Mouse (Mus musculus) urinary bladder, postnatal 36 days (tissue): ENCODE results near the gene Nrsn2.

Experiments used
- DNase-seq, 2 experiments: peaks; one replicate each; pipeline ENCODE4 v3.0.0; 2022; ENCODE audit warnings: low spot score in 2 of 2, mixed read lengths in 1 of 2

Nrsn2 gene

GRCm38 (mm10) chr2:152376345-152376741 is at the start of gene Nrsn2:
Gene Nrsn2 (minus strand): TSS chr2:152376638.
- no peak for DNase-seq

GRCm38 (mm10) chr2:152415786-152416185 is 39.3 kb upstream of the Nrsn2 start:
- DNase-seq: no peak

DNA sequence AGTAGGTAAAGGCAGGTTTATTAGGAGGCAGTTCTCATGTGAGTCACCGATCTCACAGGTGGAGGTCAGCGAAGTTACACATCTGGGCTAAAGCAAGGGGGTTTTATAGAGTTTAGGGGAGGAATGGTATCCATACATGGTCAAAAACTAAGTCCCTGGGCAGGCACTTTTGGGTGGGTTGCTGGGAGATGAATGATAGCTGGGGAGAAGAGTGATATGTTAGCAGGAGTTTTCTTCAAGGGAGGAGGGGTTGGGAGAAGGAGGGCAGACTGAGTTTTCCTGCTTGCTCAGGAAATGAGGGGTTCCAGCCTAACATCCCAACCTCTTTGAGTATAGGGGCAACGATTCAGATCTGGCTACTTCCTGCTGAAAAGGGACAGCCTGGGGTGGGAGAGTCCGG is 38.8 kb upstream of the Nrsn2 start, which contains the start of gene 6820408C15Rik:
TSS of gene 6820408C15Rik (plus strand) at position 301 of the 400 bp plus-strand sequence.
- DNase-seq: no peak

- DNase-seq: peak; percentile 80 to 84
Observed at GRCm38 (mm10) chr2:152414591-152415165, 38.2 kb upstream of the Nrsn2 start, which contains the start of gene Zcchc3. Gene Zcchc3 (minus strand): TSS chr2:152415027.

- DNase-seq: peak in 1 of 2 experiments; percentile 29
Observed at GRCm38 (mm10) chr2:152413765-152414584, 37.5 kb upstream of the Nrsn2 start.

- no peak for DNase-seq
Observed at GRCm38 (mm10) chr2:152413158-152413764, 36.8 kb upstream of the Nrsn2 start.

- no peak for DNase-seq
Observed at GRCm38 (mm10) chr2:152412526-152413157, 36.2 kb upstream of the Nrsn2 start.

DNA sequence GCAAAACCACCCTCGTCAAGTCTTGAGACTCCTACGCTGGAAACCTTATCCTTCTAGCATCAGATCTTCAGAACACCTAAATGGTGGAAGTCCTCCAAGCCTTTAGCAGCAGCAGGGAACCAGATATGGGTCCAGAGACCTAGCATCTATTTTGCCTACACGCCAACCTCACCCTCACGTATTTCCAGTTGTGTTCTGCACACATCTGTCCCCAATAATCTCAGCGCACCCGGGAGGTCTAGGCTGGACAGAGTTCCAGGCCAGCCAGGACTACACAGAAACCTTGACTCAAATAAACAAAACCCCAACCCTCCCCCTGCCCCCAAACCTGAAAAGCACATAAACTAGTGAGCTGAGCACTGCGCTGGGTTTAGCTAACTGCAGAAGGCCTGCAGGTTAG is 35.0 kb upstream of the Nrsn2 start:
- DNase-seq: no peak

DNA sequence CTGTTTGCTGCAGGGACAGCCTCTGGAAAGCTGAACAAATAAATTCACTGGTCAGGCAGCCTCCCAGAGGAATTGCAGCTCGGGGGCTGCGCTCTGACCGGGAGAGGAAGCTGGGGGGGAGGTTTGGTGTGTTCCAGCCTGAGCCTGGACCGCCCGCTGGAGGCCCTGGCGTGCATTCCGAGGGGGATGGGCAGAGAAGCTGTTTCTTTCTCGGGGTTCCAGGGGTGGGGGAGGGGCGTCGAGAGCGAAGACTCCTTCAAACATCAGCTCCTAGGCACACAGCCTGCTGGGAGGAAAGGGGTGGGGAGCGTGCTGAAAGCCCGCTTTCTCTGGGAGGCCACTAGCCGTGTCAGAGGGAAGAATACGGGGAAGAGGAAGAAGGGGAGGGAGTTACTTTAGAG is 34.5 kb upstream of the Nrsn2 start:
- DNase-seq: peak in 1 of 2 experiments; percentile 75

DNA sequence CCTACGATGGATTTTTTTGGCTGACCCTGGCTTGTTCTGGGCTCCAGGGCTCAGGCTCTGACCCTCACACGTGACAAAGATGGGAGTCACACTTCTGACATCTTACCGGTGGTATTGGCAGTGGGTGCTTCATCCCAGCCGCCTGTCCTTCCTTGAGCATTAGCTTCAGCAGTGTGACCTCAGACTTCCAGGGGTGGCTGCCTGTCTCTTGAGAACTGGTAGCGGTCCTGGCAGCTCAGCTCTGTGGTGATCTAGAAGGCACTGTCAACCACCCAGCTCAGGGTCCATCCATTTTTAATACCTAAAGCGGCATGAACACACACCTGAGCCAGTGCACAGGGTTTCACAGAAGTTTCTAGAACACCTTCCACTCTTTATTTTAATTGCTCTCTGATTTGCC is 33.3 kb upstream of the Nrsn2 start:
- DNase-seq: no peak

GRCm38 (mm10) chr2:152406126-152406525 is 29.7 kb upstream of the Nrsn2 start:
- DNase-seq: peak; percentile 85 to 94

- no peak for DNase-seq
Observed at GRCm38 (mm10) chr2:152399122-152399542, 22.7 kb upstream of the Nrsn2 start.

DNA sequence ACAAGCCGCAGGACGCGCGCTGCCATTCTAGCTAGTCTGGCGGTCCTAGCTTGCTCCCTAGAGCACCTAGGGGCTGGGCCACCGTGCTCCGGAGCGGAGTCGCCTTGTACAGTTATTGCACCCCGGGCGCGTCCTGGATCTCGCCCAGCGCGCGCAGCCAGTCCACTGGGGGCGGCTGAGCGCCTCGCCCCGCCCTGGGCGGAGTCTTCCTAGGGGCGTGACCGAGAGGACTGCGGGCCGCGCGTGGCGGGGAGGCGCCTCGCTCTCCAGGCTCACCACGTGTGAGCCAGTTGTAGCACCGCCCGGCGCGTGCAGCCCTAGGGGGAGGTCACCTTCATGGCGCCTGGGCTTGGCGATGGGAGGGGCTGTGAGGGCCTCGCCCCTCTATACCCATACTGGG is 22.3 kb upstream of the Nrsn2 start:
- DNase-seq: peak; percentile 88 to 93

DNA sequence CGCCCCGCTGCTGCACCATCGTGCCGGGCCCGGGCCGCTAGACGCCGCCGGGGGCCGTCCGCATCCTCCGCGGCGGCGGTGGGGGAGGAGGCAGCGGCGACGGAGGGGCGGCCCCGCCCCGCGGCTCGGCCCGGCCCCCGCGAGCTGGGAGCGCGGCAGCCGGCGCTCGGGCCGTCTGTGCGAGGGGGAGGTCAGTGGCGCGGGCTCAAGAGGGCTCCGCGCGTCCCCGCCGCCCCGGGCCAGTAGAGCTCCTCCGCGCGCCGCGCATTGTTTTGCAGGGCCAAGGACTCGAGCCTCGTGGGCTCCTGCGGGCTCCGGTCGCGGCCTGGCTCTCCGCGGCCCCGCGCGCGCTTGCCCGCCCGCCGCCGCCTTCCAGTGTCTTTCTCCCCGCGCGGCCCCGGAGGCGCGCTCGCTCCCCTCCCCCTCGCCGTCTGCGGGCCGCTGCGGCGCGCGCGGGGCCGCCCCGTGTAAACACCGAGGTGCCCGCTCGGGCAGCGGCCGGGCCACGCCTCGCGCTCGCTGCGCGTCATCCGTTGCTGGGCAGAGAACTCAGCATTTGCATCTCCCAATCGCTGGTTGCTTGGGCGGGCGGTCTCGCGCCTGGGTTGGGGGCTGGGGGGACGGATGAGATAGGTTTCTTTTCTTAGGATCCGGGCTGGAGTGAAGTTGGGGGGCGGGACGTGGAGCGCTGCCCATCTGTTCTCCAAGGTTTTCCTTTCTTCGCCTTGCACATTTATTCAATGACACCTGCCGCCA is 21.4 kb upstream of the Nrsn2 start, which contains the start of gene Sox12:
TSS of gene Sox12 (minus strand) at position 384 of the 756 bp plus-strand sequence.
- DNase-seq: peak; percentile 94 to 96

- peak; percentile 58 to 66 for DNase-seq
Observed at GRCm38 (mm10) chr2:152397004-152397589, 20.7 kb upstream of the Nrsn2 start.

- DNase-seq: peak; percentile 64 to 77
Observed at GRCm38 (mm10) chr2:152396110-152397003, 19.9 kb upstream of the Nrsn2 start.

DNA sequence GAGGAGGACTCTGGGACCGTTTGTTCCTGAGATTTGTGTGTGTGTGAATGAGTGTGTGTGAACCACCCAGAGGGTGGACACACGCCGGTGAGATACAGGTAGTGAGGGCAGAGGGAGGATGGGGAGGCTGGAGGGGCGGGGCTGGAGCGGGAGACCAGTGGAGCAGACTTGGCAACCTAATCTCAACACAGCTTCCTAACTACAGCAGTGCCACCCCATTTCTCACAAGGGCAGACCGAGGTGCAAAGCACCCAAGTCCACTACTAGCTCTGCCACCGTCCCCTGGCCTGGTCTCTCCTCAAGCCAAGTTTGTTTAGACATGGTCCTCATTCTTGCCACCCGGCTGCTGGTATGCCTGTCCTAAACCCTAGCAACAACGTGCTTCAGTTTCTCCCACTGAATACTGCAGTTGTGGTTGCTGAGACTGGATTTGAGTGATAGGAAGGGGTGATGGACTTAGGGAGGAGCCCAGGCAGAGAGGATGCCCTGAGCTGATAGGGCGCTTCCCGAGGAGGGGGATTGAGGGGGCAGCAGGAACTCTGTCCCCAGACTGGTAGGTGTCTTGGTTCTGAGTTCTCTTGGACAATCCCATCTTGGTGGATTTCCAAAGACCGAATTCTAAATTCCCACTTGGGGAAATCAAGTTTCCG is 19.0 kb upstream of the Nrsn2 start:
- DNase-seq: no peak

GRCm38 (mm10) chr2:152393225-152394017 is 17.0 kb upstream of the Nrsn2 start:
- no peak for DNase-seq
